11 mouse cellular contexts compared by ENCODE assay signal in the genomic region with DNA sequence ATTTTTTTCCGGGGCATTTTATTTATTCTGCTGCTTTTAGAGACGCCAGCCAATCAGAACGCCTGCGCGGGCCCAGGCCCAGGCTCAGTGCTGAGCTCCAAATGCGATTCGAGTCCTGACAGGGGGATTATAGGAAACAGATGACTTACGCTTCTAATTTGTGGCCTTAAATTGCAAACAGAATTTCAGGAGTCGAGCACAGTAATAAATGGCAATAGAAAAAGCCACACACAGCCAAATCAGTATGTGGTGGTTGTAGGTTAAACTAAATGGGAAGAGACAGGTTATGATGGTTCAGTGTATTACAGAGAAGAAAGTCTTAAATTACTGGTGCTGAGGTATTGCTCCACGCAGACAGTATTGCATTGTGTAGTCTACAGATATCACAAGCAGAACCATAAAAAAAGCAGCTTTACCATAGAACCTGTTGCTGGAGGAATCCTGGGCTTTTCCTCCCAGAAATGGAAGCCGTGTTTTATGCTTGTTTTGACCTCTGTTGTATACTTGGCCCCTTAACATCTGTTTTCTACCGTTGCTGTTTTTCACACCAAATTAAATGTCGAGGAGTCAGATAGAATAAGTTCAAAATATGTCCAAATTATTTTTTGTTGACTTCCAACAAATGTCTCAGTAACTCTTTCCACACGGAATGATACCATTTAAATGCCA.
DNase-seq lines count a peak whose midpoint lies in the region; ATAC-seq lines count a peak whose summit lies in the region.
"Had no signal": no experiment of that assay in that cellular context is flagged by ENCODE, and none has a peak within 500 bp of the region (broad histone marks: within the 10 kb centered on the region; RNA-seq: fewer than 3 reads in every experiment).

No protein-coding gene starts in this region.

- peaks cover 15% of the 10 kb centered on the region for H3K4me1 ChIP-seq in embryonic facial prominence, embryonic 13.5 days
- peaks cover 17% of the 10 kb centered on the region for H3K4me1 ChIP-seq in hindbrain, embryonic 14.5 days (replicated peaks; ENCODE audit: control insufficient read depth, insufficient read depth, low read length)
- H3K4me1 ChIP-seq in midbrain, embryonic 16.5 days (ENCODE audit: control insufficient read depth, insufficient read depth, low read length), result peaks cover 7% of the 10 kb centered on the region; the same call in 1 of the 2 replicates
- peaks cover 10% of the 10 kb centered on the region; the same call in 1 of the 2 replicates for H3K4me1 ChIP-seq in kidney, embryonic 16.5 days (ENCODE audit: insufficient read depth, low read length)
- H3K4me1 ChIP-seq in liver, embryonic 12.5 days, result 0 out of 2 replicates have a peak, but pooled peaks cover 3% of the 10 kb centered on the region

- no peak for ATAC-seq in embryonic facial prominence, embryonic 13.5 days (ENCODE audit: insufficient number of reproducible peaks, insufficient read depth, low FRiP score, low TSS enrichment, low read depth)
- no peak for ATAC-seq in hindbrain, embryonic 14.5 days (ENCODE audit: low FRiP score)
- no peak for ATAC-seq in midbrain, embryonic 16.5 days
- ATAC-seq in kidney, embryonic 16.5 days (ENCODE audit: low FRiP score, low TSS enrichment), result no peak
- no peak for ATAC-seq in liver, embryonic 12.5 days

- H3K4me2 ChIP-seq in embryonic facial prominence, embryonic 13.5 days, result peak overlapping the region; percentile 35
- H3K4me2 ChIP-seq in hindbrain, embryonic 14.5 days (replicated peaks), result peak overlapping the region; percentile 22
- peak overlapping the region; percentile 29; the same call in 1 of the 2 replicates for H3K4me2 ChIP-seq in midbrain, embryonic 16.5 days (ENCODE audit: low read length)
- no peak overlapping the region for H3K4me2 ChIP-seq in kidney, embryonic 16.5 days (replicated peaks; ENCODE audit: low read depth, low read length)
- H3K4me2 ChIP-seq in liver, embryonic 12.5 days, result no peak overlapping the region

- H3K27me3 ChIP-seq in embryonic facial prominence, embryonic 13.5 days, result 0 out of 2 replicates have a peak, but pooled peaks cover 8% of the 10 kb centered on the region
- no peaks in the 10 kb centered on the region for H3K27me3 ChIP-seq in hindbrain, embryonic 14.5 days (ENCODE audit: control insufficient read depth, insufficient read depth, low read length)
- no peaks in the 10 kb centered on the region for H3K27me3 ChIP-seq in midbrain, embryonic 16.5 days (ENCODE audit: control insufficient read depth, insufficient read depth, low read depth, low read length)
- H3K27me3 ChIP-seq in kidney, embryonic 16.5 days (ENCODE audit: insufficient read depth, low read length), result no peaks in the 10 kb centered on the region
- no peaks in the 10 kb centered on the region for H3K27me3 ChIP-seq in liver, embryonic 12.5 days (replicated peaks)

- H3K27ac ChIP-seq in embryonic facial prominence, embryonic 13.5 days, result 0 out of 2 replicates have a peak overlapping the region, but pooled peaks have one; percentile 13
- no peak overlapping the region for H3K27ac ChIP-seq in hindbrain, embryonic 14.5 days
- peak overlapping the region; percentile 26; the same call in 1 of the 2 replicates for H3K27ac ChIP-seq in midbrain, embryonic 16.5 days (ENCODE audit: low read length)
- no peak overlapping the region for H3K27ac ChIP-seq in kidney, embryonic 16.5 days (ENCODE audit: low read length)
- no peak overlapping the region for H3K27ac ChIP-seq in liver, embryonic 12.5 days

- WGBS in embryonic facial prominence, embryonic 13.5 days, result 11% methylated on average over 14 of the region's 14 CpGs
- WGBS in hindbrain, embryonic 14.5 days, result 28% methylated on average over 14 of the region's 14 CpGs
- WGBS in midbrain, embryonic 16.5 days, result 19% methylated on average over 14 of the region's 14 CpGs
- 43% methylated on average over 14 of the region's 14 CpGs for WGBS in kidney, embryonic 16.5 days
- WGBS in liver, embryonic 12.5 days (ENCODE audit: insufficient replicate concordance), result 56% methylated on average over 14 of the region's 14 CpGs

- no peak overlapping the region for H3K4me3 ChIP-seq in embryonic facial prominence, embryonic 13.5 days
- H3K4me3 ChIP-seq in hindbrain, embryonic 14.5 days (replicated peaks; ENCODE audit: low read length), result no peak overlapping the region
- H3K4me3 ChIP-seq in midbrain, embryonic 16.5 days (ENCODE audit: low read depth, low read length), result no peak overlapping the region
- H3K4me3 ChIP-seq in kidney, embryonic 16.5 days (ENCODE audit: low read length), result no peak overlapping the region
- H3K4me3 ChIP-seq in liver, embryonic 12.5 days, result no peak overlapping the region

- peak; percentile 83 for DNase-seq in embryo, embryonic 11 days
- no peak for DNase-seq in hindbrain, embryonic 14.5 days (ENCODE audit: low spot score)
- no peak for DNase-seq in c-Kit-positive CD71-positive TER-119-positive erythroid progenitor cells, embryonic 14.5 days (ENCODE audit: low spot score)
- DNase-seq: adrenal gland, adult 8-10 months; cerebellum, adult 9-10 months; kidney, postnatal 10 days; lung, postnatal 36 days had no signal

- no peak overlapping the region for H3K9ac ChIP-seq in embryonic facial prominence, embryonic 13.5 days
- H3K9ac ChIP-seq in hindbrain, embryonic 14.5 days, result no peak overlapping the region
- H3K9ac ChIP-seq in midbrain, embryonic 16.5 days (ENCODE audit: low read depth, low read length), result no peak overlapping the region
- no peak overlapping the region for H3K9ac ChIP-seq in kidney, embryonic 16.5 days (replicated peaks; ENCODE audit: low read length)
- no peak overlapping the region for H3K9ac ChIP-seq in liver, embryonic 12.5 days

- no peaks in the 10 kb centered on the region for H3K36me3 ChIP-seq in embryonic facial prominence, embryonic 13.5 days
- H3K36me3 ChIP-seq in hindbrain, embryonic 14.5 days (replicated peaks; ENCODE audit: control insufficient read depth, insufficient read depth), result no peaks in the 10 kb centered on the region
- H3K36me3 ChIP-seq in midbrain, embryonic 16.5 days (ENCODE audit: control insufficient read depth, insufficient read depth, low read length), result no peaks in the 10 kb centered on the region
- H3K36me3 ChIP-seq in kidney, embryonic 16.5 days (ENCODE audit: insufficient read depth, low read length), result no peaks in the 10 kb centered on the region
- no peaks in the 10 kb centered on the region for H3K36me3 ChIP-seq in liver, embryonic 12.5 days

- H3K9me3 ChIP-seq in embryonic facial prominence, embryonic 13.5 days, result no peaks in the 10 kb centered on the region
- no peaks in the 10 kb centered on the region for H3K9me3 ChIP-seq in hindbrain, embryonic 14.5 days (ENCODE audit: control insufficient read depth, low read length)
- no peaks in the 10 kb centered on the region for H3K9me3 ChIP-seq in midbrain, embryonic 16.5 days (replicated peaks; ENCODE audit: control insufficient read depth, low read length, poor library complexity, severe bottlenecking)
- H3K9me3 ChIP-seq in kidney, embryonic 16.5 days (ENCODE audit: low read length), result no peaks in the 10 kb centered on the region
- H3K9me3 ChIP-seq in liver, embryonic 12.5 days (replicated peaks), result no peaks in the 10 kb centered on the region

Comparison
In these comparisons a context has a peak if more than half of its experiments do, and no peak if none do; other contexts are left out.
1. H3K27ac ChIP-seq: peak in embryonic facial prominence, embryonic 13.5 days (single experiment) and midbrain, embryonic 16.5 days (single experiment); none in hindbrain, embryonic 14.5 days (single experiment), kidney, embryonic 16.5 days (single experiment) and liver, embryonic 12.5 days (single experiment).
2. H3K4me2 ChIP-seq: peak in embryonic facial prominence, embryonic 13.5 days (single experiment), hindbrain, embryonic 14.5 days (single experiment) and midbrain, embryonic 16.5 days (single experiment); none in kidney, embryonic 16.5 days (single experiment) and liver, embryonic 12.5 days (single experiment).